Mouse (Mus musculus) embryonic facial prominence, embryonic 15.5 days (tissue): ENCODE data around the gene Prelid3b. TPM values are rescaled to one million over a fixed set of nuclear protein-coding genes. Genes with fewer than 3 reads are reported as not detected.

Experiments
- ATAC-seq: fragments of 200-750 bp; cut with Nextera tagmentation; 2 replicates; pipeline ENCODE4 v1.8.0; 2017; ENCODE audit warnings: low read depth, moderate TSS enrichment; ENCODE audit not compliant: insufficient number of reproducible peaks, low FRiP score, low TSS enrichment
- H3K27ac ChIP-seq: fragments of 300-500 bp; sonication (generic); replicated peaks from 2 replicates; pipeline ENCODE4 v1.5.1; 2015; ENCODE audit warnings: mild to moderate bottlenecking, inconsistent platforms
- H3K27me3 ChIP-seq: fragments of 300-500 bp; sonication (generic); 2 replicates; pipeline ENCODE4 v1.6.1; 2015; ENCODE audit warnings: inconsistent platforms
- H3K36me3 ChIP-seq: fragments of 300-500 bp; sonication (generic); 2 replicates; pipeline ENCODE4 v1.6.1; 2015; ENCODE audit warnings: mild to moderate bottlenecking, inconsistent platforms
- H3K4me1 ChIP-seq: fragments of 300-500 bp; sonication (generic); 2 replicates; pipeline ENCODE4 v1.6.1; 2015; ENCODE audit warnings: inconsistent platforms
- H3K4me2 ChIP-seq: fragments of 300-500 bp; sonication (generic); replicated peaks from 2 replicates; pipeline ENCODE4 v1.6.1; 2015; ENCODE audit warnings: mild to moderate bottlenecking, inconsistent platforms
- H3K4me3 ChIP-seq: fragments of 300-500 bp; sonication (generic); replicated peaks from 2 replicates; pipeline ENCODE4 v1.5.1; 2015; ENCODE audit warnings: mild to moderate bottlenecking, inconsistent platforms
- H3K9ac ChIP-seq: fragments of 300-500 bp; sonication (generic); 2 replicates; pipeline ENCODE4 v1.6.1; 2015; ENCODE audit warnings: inconsistent platforms
- H3K9me3 ChIP-seq: fragments of 300-500 bp; sonication (generic); replicated peaks from 2 replicates; pipeline ENCODE4 v1.6.1; 2016; ENCODE audit warnings: inconsistent platforms
- whole genome bisulfite sequencing: fragments of 180-500 bp; shearing (Covaris S2); methylation state at CpG from one replicate; pipeline ENCODE4 v1.1.7; 2015; 5-methylcytosine and 5-hydroxymethylcytosine counted together
- polyA plus RNA-seq: library from polyadenylated mRNA; unstranded; fragments of >200 nt; fragmentation: Nextera tagmentation; extraction: Ambion mirVana; gene quantifications from 2 replicates; pipeline ENCODE4 v1.2.1, GENCODE M21; 2015

Gene Prelid3b
- polyA plus RNA-seq, 1 experiment from 2014 or later, result 109 TPM

DNA sequence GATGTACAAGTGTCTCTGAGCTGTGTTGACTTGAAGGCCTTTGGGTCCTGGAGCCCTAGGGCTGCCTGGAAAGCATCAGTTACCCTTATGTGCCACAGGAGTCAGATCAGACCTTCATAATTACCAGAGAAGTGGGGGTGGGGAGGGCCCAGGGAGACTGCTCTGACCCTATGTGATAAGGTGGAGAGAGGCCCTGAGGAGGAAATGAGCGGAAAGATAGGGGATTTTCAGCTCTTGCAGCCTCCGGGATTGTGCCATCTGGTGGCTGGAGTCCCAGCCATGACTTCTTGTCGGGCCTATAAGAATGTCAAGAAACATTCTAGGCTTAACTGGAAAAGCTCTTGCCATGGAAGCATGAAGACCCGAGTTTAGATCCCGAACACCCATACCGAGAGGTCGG, 19.2 kb downstream of the Prelid3b start:
- no peak for ATAC-seq
- Histone ChIP-seq H3K9me3 (no peaks in the 10 kb centered on the region), H3K9ac (no peak overlapping the region), H3K36me3 (no peaks in the 10 kb centered on the region), H3K27me3 (no peaks in the 10 kb centered on the region), H3K27ac (no peak overlapping the region), H3K4me1 (no peaks in the 10 kb centered on the region), H3K4me3 (no peak overlapping the region), H3K4me2 (no peak overlapping the region)
- WGBS, result 74% methylated on average over 7 of the region's 7 CpGs

DNA sequence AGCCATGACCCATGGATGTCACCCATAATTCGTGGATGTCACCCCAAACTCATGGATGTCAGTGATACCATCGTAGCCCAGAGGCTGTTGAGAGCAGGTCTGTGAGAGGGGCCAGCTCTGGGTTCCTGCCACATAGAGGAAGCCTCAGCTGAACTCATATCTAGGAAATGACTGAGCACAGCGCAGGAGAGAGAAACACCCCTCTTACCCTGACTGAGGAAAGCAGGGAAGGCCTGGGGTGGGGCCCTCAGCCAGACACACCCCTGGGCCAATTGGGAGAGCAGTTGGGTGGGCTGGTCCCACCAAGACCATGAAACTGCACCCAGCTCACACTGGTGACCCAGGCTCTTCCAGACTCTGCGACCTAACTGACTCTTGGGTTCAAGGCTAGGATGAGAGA, 22.5 kb downstream of the Prelid3b start, which contains the start of gene Tubb1:
Gene Tubb1, plus strand, starts transcription at position 343 of the 400 bp plus-strand sequence.
- no peak within 1 kb of the TSS for H3K4me2 ChIP-seq
- no peaks in the 10 kb centered on the region for H3K36me3 ChIP-seq
- no peak for ATAC-seq

DNA sequence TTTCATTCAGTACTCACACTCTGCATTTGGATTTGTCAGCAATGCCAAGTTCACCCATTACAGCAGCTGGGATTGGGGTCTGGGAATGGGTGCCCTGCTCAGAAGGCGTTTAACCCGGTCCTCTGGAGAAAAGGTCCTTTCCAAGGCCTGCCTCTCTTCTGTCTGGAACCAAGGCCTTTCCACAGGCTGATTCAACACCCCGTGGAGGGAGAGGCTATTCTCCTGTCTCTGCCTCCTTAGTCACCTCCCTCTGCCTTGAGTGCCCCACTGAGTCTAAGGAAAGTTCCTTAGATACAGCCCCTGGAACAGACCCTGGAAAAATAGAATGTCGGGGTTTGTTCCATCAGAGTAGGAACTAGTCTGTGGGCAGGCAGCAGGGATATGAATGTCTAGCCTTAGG, 24.5 kb downstream of the Prelid3b start:
- H3K9me3 ChIP-seq, result no peaks in the 10 kb centered on the region
- no peaks in the 10 kb centered on the region for H3K27me3 ChIP-seq
- H3K36me3 ChIP-seq, result no peaks in the 10 kb centered on the region
- no peak overlapping the region for H3K4me3 ChIP-seq
- WGBS, result 90% methylated on average over 4 of the region's 4 CpGs
- peaks cover 7% of the 10 kb centered on the region for H3K4me1 ChIP-seq
- ATAC-seq, result no peak
- no peak overlapping the region for H3K4me2 ChIP-seq
- no peak overlapping the region for H3K9ac ChIP-seq
- H3K27ac ChIP-seq, result no peak overlapping the region

More for the DNA sequence above, 22.5 kb downstream of the Prelid3b start, which contains the start of gene Tubb1:
- Histone ChIP-seq H3K9ac (no peak within 1 kb of the TSS), H3K27ac (no peak within 1 kb of the TSS), H3K4me3 (no peak within 1 kb of the TSS), H3K4me1 (peaks cover 6% of the 10 kb centered on the region; the same call in 1 of the 2 replicates), H3K27me3 (no peaks in the 10 kb centered on the region), H3K9me3 (no peaks in the 10 kb centered on the region)
- WGBS, result 78% methylated on average over 4 of the region's 4 CpGs

- Histone ChIP-seq H3K36me3 (no peaks in the 10 kb centered on the region), H3K9ac (no peak overlapping the region), H3K4me2 (no peak overlapping the region), H3K4me3 (no peak overlapping the region), H3K27me3 (no peaks in the 10 kb centered on the region), H3K4me1 (peaks cover 18% of the 10 kb centered on the region), H3K9me3 (no peaks in the 10 kb centered on the region), H3K27ac (peak overlapping the region; percentile 22; the same call in 1 of the 2 replicates)
- WGBS, result 42% methylated on average over 8 of the region's 8 CpGs
- no peak for ATAC-seq
These were observed 26.0 kb downstream of the Prelid3b start for GRCm38 (mm10) chr2:174446905-174447304.

DNA sequence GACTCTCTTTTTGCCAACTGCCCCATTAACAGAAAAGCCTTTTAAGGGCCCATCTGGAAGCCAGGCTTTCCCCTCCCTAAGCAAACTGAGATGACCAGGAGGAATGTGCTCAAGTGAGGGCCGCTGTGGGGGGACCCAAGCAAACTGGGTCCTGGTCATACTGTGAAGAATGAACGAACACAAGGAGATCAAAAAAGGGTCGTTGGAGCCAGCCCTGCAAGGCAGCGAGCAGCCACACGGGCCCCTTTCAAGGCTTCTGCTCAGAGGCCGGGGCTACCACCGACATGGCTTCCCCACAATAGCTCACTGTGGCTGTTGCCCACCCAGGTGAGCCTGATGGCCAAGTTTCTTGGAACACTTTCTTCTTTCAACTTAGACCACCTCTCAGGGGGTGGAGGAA, 26.4 kb downstream of the Prelid3b start:
- ATAC-seq, result 0 out of 2 replicates have a peak, but pooled peaks have one; percentile 15
- H3K36me3 ChIP-seq, result no peaks in the 10 kb centered on the region
- peak overlapping the region; percentile 22; the same call in 1 of the 2 replicates for H3K27ac ChIP-seq
- 46% methylated on average over 7 of the region's 7 CpGs for WGBS
- H3K4me2 ChIP-seq, result no peak overlapping the region
- no peak overlapping the region for H3K9ac ChIP-seq
- H3K4me1 ChIP-seq, result peaks cover 18% of the 10 kb centered on the region
- H3K4me3 ChIP-seq, result no peak overlapping the region
- no peaks in the 10 kb centered on the region for H3K9me3 ChIP-seq
- H3K27me3 ChIP-seq, result no peaks in the 10 kb centered on the region

GRCm38 (mm10) chr2:174445018-174445417, 27.9 kb downstream of the Prelid3b start:
- no peak overlapping the region for H3K9ac ChIP-seq
- ATAC-seq, result no peak
- WGBS, result 78% methylated on average over 6 of the region's 6 CpGs

DNA sequence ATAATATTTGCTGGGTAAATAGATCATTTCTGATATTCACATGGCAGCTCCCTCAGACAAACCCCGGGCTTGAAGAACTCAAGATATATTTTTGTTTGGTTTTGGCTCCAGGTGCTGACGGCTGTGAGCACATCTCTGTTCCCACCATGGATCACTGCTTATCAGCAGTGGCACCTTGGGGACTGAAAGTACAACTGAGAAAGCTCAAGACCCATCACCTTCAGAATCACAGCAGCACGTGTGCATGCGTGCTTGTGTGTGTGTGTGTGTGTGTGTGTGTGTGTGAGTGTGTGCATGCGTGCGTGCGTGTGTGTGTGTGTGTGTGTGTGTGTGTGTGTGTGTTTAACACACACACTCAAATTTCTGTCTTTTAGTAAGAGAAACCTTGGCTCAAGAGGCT, 28.5 kb downstream of the Prelid3b start:
- Histone ChIP-seq H3K27ac (no peak overlapping the region), H3K27me3 (no peaks in the 10 kb centered on the region), H3K36me3 (no peaks in the 10 kb centered on the region), H3K4me1 (peaks cover 21% of the 10 kb centered on the region), H3K9ac (no peak overlapping the region), H3K4me2 (no peak overlapping the region), H3K4me3 (no peak overlapping the region), H3K9me3 (no peaks in the 10 kb centered on the region)
- WGBS, result 82% methylated on average over 7 of the region's 7 CpGs
- ATAC-seq, result no peak

More at GRCm38 (mm10) chr2:174445018-174445417, 27.9 kb downstream of the Prelid3b start:
- H3K4me3 ChIP-seq, result no peak overlapping the region
- peaks cover 18% of the 10 kb centered on the region for H3K4me1 ChIP-seq
- no peak overlapping the region for H3K4me2 ChIP-seq
- H3K9me3 ChIP-seq, result no peaks in the 10 kb centered on the region
- H3K27ac ChIP-seq, result no peak overlapping the region
- H3K27me3 ChIP-seq, result no peaks in the 10 kb centered on the region
- no peaks in the 10 kb centered on the region for H3K36me3 ChIP-seq

DNA sequence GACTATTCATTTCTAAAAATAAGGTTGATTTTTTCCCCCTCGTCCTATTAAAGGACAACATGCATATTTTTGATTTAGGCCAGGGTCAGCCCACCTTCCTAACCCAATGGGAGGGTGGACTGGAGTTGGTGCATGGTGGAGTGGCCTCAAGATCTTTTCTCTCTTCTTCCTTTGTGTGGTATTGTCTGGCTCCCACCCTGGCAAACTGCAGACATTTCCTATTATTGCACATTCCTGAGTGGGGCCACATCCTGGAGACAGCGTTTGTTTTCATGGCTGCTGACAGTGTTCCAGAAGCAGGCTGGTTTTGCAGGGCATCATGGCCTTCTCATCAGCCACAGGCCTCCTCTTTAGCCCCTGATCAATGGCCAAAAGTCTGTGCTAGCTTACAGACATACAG, 29.8 kb downstream of the Prelid3b start:
- Histone ChIP-seq H3K4me3 (no peak overlapping the region), H3K36me3 (no peaks in the 10 kb centered on the region), H3K4me2 (no peak overlapping the region), H3K27ac (peak overlapping the region; percentile 17), H3K9ac (no peak overlapping the region), H3K27me3 (no peaks in the 10 kb centered on the region), H3K9me3 (no peaks in the 10 kb centered on the region), H3K4me1 (peaks cover 34% of the 10 kb centered on the region)
- WGBS, result 30% methylated on average over 2 of the region's 2 CpGs
- ATAC-seq, result no peak

DNA sequence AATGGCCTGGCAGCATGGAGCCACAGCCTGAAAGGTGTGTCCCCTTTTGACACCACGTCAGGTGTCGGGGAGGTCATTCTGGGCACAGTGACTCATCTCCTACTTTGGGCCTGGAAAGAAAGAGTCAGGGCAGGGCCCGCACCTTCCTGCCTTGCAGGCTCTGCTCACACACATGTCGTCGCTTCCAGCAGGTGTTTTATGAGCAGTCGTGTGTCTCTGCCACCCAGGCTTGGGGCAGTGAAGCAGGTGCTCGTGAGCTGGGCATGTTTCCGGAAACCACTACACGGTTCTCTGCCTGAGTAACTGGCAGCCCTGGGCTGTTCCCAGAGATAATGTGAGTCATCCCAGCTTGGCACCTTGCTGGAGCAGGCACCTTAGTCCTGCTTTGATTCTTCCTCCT, 30.4 kb downstream of the Prelid3b start:
- H3K4me2 ChIP-seq, result no peak overlapping the region
- no peaks in the 10 kb centered on the region for H3K36me3 ChIP-seq
- no peaks in the 10 kb centered on the region for H3K27me3 ChIP-seq
- H3K4me3 ChIP-seq, result no peak overlapping the region
- no peaks in the 10 kb centered on the region for H3K9me3 ChIP-seq
- H3K4me1 ChIP-seq, result peaks cover 40% of the 10 kb centered on the region
- H3K9ac ChIP-seq, result no peak overlapping the region
- ATAC-seq, result no peak
- WGBS, result 77% methylated on average over 9 of the region's 9 CpGs
- peak overlapping the region; percentile 17 for H3K27ac ChIP-seq

GRCm38 (mm10) chr2:174441898-174442297, 31.0 kb downstream of the Prelid3b start:
- no peak overlapping the region for H3K4me2 ChIP-seq
- H3K27me3 ChIP-seq, result no peaks in the 10 kb centered on the region
- no peaks in the 10 kb centered on the region for H3K9me3 ChIP-seq
- no peak overlapping the region for H3K9ac ChIP-seq
- WGBS, result 65% methylated on average over 4 of the region's 4 CpGs
- H3K4me1 ChIP-seq, result peaks cover 45% of the 10 kb centered on the region
- no peaks in the 10 kb centered on the region for H3K36me3 ChIP-seq
- no peak overlapping the region for H3K4me3 ChIP-seq
- no peak overlapping the region for H3K27ac ChIP-seq
- no peak for ATAC-seq

DNA sequence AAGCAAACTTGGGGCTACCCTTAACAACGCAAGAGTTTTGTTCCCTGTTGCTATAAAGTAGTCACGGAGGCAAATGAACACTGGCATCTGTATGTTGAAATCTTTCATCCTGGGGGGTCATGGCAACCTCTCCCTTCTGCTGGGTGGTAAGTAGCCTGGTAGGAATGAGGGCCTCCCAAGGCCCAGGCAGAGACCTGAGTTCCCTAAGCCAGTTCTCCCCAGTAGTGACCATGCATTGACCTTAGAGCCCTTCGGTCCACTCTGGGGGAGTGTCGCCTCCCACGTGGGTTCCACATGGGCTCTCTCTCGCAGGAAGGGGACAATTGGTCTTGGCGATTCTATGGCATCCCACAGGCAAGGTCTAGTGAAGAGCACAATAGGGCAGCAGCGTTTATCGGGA, 32.9 kb downstream of the Prelid3b start:
- Histone ChIP-seq H3K4me3 (no peak overlapping the region), H3K9ac (no peak overlapping the region), H3K27ac (no peak overlapping the region), H3K27me3 (no peaks in the 10 kb centered on the region), H3K4me1 (peaks cover 41% of the 10 kb centered on the region), H3K36me3 (peaks cover 13% of the 10 kb centered on the region), H3K4me2 (no peak overlapping the region), H3K9me3 (no peaks in the 10 kb centered on the region)
- ATAC-seq, result no peak
- 81% methylated on average over 9 of the region's 9 CpGs for WGBS

- Histone ChIP-seq H3K4me3 (peak overlapping the region; percentile 65), H3K27me3 (no peaks in the 10 kb centered on the region), H3K27ac (no peak overlapping the region), H3K9me3 (no peaks in the 10 kb centered on the region), H3K9ac (no peak overlapping the region), H3K4me1 (peaks cover 41% of the 10 kb centered on the region), H3K4me2 (peak overlapping the region; percentile 86), H3K36me3 (peaks cover 18% of the 10 kb centered on the region)
- no peak for ATAC-seq
- 57% methylated on average over 5 of the region's 5 CpGs for WGBS
These were observed 33.4 kb downstream of the Prelid3b start for GRCm38 (mm10) chr2:174439450-174439838.
